Mouse (Mus musculus): Measurements from ENCODE around the gene Nxf1. TPM values are rescaled to one million over a fixed set of nuclear protein-coding genes. Genes with fewer than 3 reads are reported as not detected.

Gene Nxf1
- polyA plus RNA-seq, 1 experiment from 2014 or later: 152 TPM

GRCm38 (mm10) chr19:8742176-8742575 is 14.7 kb upstream of the Nxf1 start:
- H3K4me2 ChIP-seq (ENCODE audit: low read depth, low read length): peak overlapping the region; percentile 99
- peak overlapping the region; percentile 89 for H3K4me3 ChIP-seq (ENCODE audit: low read depth, low read length)
- H3K9ac ChIP-seq (ENCODE audit: low read depth, low read length): peak overlapping the region; percentile 90
- 19% methylated on average over 14 of the region's 14 CpGs for WGBS
- DNase-seq (ENCODE audit: low spot score): no peak
- H3K27me3 ChIP-seq (replicated peaks; ENCODE audit: control insufficient read depth, insufficient read depth, low read length): no peaks in the 10 kb centered on the region
- H3K36me3 ChIP-seq (ENCODE audit: control insufficient read depth, insufficient read depth, low read length): peaks cover 80% of the 10 kb centered on the region
- H3K4me1 ChIP-seq (ENCODE audit: control insufficient read depth, insufficient read depth, low read length): peaks cover 9% of the 10 kb centered on the region
- peak overlapping the region; percentile 93 for H3K27ac ChIP-seq (replicated peaks; ENCODE audit: low read depth, low read length)
- H3K9me3 ChIP-seq (ENCODE audit: control insufficient read depth, low read length): no peaks in the 10 kb centered on the region
- ATAC-seq (ENCODE audit: low read depth): no peak

DNA sequence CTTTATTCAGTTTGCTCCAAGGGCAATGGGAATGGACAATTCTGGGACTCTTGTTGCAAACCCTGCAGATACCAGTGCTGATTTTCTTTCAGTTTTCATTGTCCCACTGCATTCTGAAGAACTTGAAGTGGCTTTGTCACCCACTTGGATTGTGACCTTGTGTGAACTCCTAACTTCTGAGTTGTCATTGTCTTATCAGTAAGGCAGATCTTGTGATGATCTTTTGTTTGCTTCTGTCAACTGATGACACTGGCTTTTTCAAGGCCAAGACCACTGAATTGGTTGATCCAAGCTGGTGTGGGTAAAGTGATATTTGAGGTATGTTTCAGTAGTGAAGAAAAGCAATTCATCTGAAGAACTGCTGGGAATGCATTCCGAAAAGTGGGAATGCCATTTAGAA is 11.5 kb upstream of the Nxf1 start:
- ATAC-seq (ENCODE audit: low read depth): no peak
- Histone ChIP-seq H3K4me3 (ENCODE audit: low read depth, low read length) (no peak overlapping the region), H3K4me2 (ENCODE audit: low read depth, low read length) (no peak overlapping the region), H3K4me1 (ENCODE audit: control insufficient read depth, insufficient read depth, low read length) (peaks cover 9% of the 10 kb centered on the region), H3K27ac (replicated peaks; ENCODE audit: low read depth, low read length) (no peak overlapping the region), H3K9me3 (ENCODE audit: control insufficient read depth, low read length) (no peaks in the 10 kb centered on the region), H3K9ac (ENCODE audit: low read depth, low read length) (no peak overlapping the region), H3K27me3 (replicated peaks; ENCODE audit: control insufficient read depth, insufficient read depth, low read length) (no peaks in the 10 kb centered on the region), H3K36me3 (ENCODE audit: control insufficient read depth, insufficient read depth, low read length) (peaks cover 82% of the 10 kb centered on the region)
- DNase-seq (ENCODE audit: low spot score): no peak
- WGBS: 95% methylated on average over 1 of the region's 1 CpGs

DNA sequence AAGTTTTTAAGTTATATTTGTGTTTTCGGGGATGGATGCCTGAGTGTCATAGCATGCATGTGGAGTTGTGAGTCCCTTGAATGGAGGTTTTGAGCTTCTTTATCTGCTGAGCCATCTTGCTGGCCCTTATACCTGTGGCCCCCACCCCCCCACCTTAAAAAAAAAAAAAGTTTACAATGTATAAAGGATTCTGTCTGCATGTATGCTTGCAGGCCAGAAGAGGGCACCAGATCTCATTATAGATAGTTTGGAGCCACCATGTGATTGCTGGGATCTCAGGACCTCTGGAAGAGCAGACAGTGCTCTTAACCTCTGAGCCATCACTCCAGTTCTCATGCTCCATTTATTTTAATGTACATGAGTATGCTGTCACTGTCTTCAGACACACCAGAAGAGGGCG is 9.5 kb upstream of the Nxf1 start:
- Histone ChIP-seq H3K9me3 (ENCODE audit: control insufficient read depth, low read length) (no peaks in the 10 kb centered on the region), H3K4me1 (ENCODE audit: control insufficient read depth, insufficient read depth, low read length) (peaks cover 3% of the 10 kb centered on the region; the same call in 1 of the 2 replicates), H3K4me2 (ENCODE audit: low read depth, low read length) (no peak overlapping the region), H3K4me3 (ENCODE audit: low read depth, low read length) (no peak overlapping the region), H3K36me3 (ENCODE audit: control insufficient read depth, insufficient read depth, low read length) (peaks cover 96% of the 10 kb centered on the region), H3K27ac (replicated peaks; ENCODE audit: low read depth, low read length) (no peak overlapping the region), H3K9ac (ENCODE audit: low read depth, low read length) (no peak overlapping the region), H3K27me3 (replicated peaks; ENCODE audit: control insufficient read depth, insufficient read depth, low read length) (no peaks in the 10 kb centered on the region)
- ATAC-seq (ENCODE audit: low read depth) (no peak), DNase-seq (ENCODE audit: low spot score) (no peak)
- 77% methylated on average over 2 of the region's 2 CpGs for WGBS

GRCm38 (mm10) chr19:8755652-8756051 is 1.2 kb upstream of the Nxf1 start:
- Histone ChIP-seq H3K27me3 (replicated peaks; ENCODE audit: control insufficient read depth, insufficient read depth, low read length) (no peaks in the 10 kb centered on the region), H3K27ac (replicated peaks; ENCODE audit: low read depth, low read length) (no peak overlapping the region), H3K9me3 (ENCODE audit: control insufficient read depth, low read length) (no peaks in the 10 kb centered on the region), H3K4me2 (ENCODE audit: low read depth, low read length) (peak overlapping the region; percentile 83), H3K9ac (ENCODE audit: low read depth, low read length) (no peak overlapping the region), H3K4me3 (ENCODE audit: low read depth, low read length) (no peak overlapping the region), H3K4me1 (ENCODE audit: control insufficient read depth, insufficient read depth, low read length) (peaks cover 11% of the 10 kb centered on the region), H3K36me3 (ENCODE audit: control insufficient read depth, insufficient read depth, low read length) (peaks cover 51% of the 10 kb centered on the region)
- DNase-seq (ENCODE audit: low spot score) (no peak), ATAC-seq (ENCODE audit: low read depth) (no peak)
- 69% methylated on average over 3 of the region's 3 CpGs for WGBS

DNA sequence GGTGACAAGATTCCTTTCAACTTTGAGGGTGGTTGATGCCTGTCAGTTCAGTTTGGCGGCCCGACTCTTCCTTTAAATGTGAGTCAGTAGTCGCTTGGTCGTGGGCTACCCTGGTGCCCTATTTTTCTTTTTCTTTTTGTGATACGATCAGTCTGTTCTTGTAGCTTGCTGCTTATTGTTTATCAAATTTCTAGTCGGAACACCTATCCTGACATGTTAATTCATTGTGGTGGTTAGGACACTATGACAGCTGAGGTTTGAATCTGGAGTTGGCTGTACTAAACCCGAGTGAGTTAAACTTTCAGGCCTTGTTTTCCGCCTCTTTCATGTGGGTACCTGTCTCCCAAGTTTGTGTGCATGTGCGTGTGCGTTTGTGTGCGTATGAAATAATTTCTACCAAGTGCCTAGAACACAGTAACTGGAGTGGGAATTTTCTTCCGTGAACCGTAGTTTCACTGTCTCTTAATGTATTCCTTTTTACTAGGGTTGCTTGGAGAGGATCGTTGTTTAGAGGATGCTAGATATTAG is 662 bp downstream of the Nxf1 start:
- Histone ChIP-seq H3K27ac (replicated peaks; ENCODE audit: low read depth, low read length) (peak overlapping the region; percentile 89), H3K36me3 (ENCODE audit: control insufficient read depth, insufficient read depth, low read length) (peaks cover 38% of the 10 kb centered on the region), H3K27me3 (replicated peaks; ENCODE audit: control insufficient read depth, insufficient read depth, low read length) (no peaks in the 10 kb centered on the region), H3K9ac (ENCODE audit: low read depth, low read length) (peak overlapping the region; percentile 93), H3K4me3 (ENCODE audit: low read depth, low read length) (peak overlapping the region; percentile 93), H3K4me2 (ENCODE audit: low read depth, low read length) (peak overlapping the region; percentile 83), H3K4me1 (ENCODE audit: control insufficient read depth, insufficient read depth, low read length) (peaks cover 11% of the 10 kb centered on the region), H3K9me3 (ENCODE audit: control insufficient read depth, low read length) (no peaks in the 10 kb centered on the region)
- ATAC-seq (ENCODE audit: low read depth) (no peak), DNase-seq (ENCODE audit: low spot score) (no peak)
- 3% methylated on average over 14 of the region's 14 CpGs for WGBS

- WGBS: 86% methylated on average over 2 of the region's 2 CpGs
- no peak for ATAC-seq (ENCODE audit: low read depth)
- no peaks in the 10 kb centered on the region for H3K9me3 ChIP-seq (ENCODE audit: control insufficient read depth, low read length)
- no peak for DNase-seq (ENCODE audit: low spot score)
- peak overlapping the region; percentile 83; the same call in 1 of the 2 replicates for H3K4me2 ChIP-seq (ENCODE audit: low read depth, low read length)
- 0 out of 2 replicates have a peak overlapping the region, but pooled peaks have one; percentile 1 for H3K4me3 ChIP-seq (ENCODE audit: low read depth, low read length)
- H3K27me3 ChIP-seq (replicated peaks; ENCODE audit: control insufficient read depth, insufficient read depth, low read length): no peaks in the 10 kb centered on the region
- peaks cover 39% of the 10 kb centered on the region for H3K36me3 ChIP-seq (ENCODE audit: control insufficient read depth, insufficient read depth, low read length)
- H3K9ac ChIP-seq (ENCODE audit: low read depth, low read length): no peak overlapping the region
- H3K4me1 ChIP-seq (ENCODE audit: control insufficient read depth, insufficient read depth, low read length): peaks cover 11% of the 10 kb centered on the region
- no peak overlapping the region for H3K27ac ChIP-seq (replicated peaks; ENCODE audit: low read depth, low read length)
These were observed 2.0 kb downstream of the Nxf1 start for GRCm38 (mm10) chr19:8758899-8759298.

DNA sequence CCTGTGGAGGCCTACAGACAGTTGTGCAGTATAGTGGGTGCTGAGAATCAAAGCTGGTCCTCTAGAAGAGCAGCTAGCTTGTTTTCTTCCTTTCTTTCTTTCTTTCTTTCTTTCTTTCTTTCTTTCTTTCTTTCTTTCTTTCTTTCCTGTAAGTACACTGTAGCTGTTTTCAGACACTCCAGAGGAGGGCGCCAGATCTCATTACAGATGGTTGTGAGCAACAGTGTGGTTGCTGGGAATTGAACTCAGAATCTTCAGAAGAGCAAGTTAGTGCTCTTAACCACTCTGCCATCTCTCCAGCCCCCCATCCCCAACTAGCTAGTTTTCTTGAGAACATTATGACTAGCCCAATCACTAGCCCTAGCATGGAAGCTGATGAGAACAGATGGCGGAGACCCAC is 3.9 kb downstream of the Nxf1 start:
- no peak for ATAC-seq (ENCODE audit: low read depth)
- H3K9me3 ChIP-seq (ENCODE audit: control insufficient read depth, low read length): peaks cover 13% of the 10 kb centered on the region
- H3K4me3 ChIP-seq (ENCODE audit: low read depth, low read length): no peak overlapping the region
- WGBS: 87% methylated on average over 2 of the region's 2 CpGs
- H3K4me2 ChIP-seq (ENCODE audit: low read depth, low read length): no peak overlapping the region
- peaks cover 7% of the 10 kb centered on the region for H3K4me1 ChIP-seq (ENCODE audit: control insufficient read depth, insufficient read depth, low read length)
- H3K27ac ChIP-seq (replicated peaks; ENCODE audit: low read depth, low read length): no peak overlapping the region
- H3K36me3 ChIP-seq (ENCODE audit: control insufficient read depth, insufficient read depth, low read length): peaks cover 40% of the 10 kb centered on the region
- H3K27me3 ChIP-seq (replicated peaks; ENCODE audit: control insufficient read depth, insufficient read depth, low read length): no peaks in the 10 kb centered on the region
- no peak overlapping the region for H3K9ac ChIP-seq (ENCODE audit: low read depth, low read length)
- no peak for DNase-seq (ENCODE audit: low spot score)

- 94% methylated on average over 4 of the region's 4 CpGs for WGBS
- H3K27ac ChIP-seq (replicated peaks; ENCODE audit: low read depth, low read length): no peak overlapping the region
- ATAC-seq (ENCODE audit: low read depth) (no peak), DNase-seq (ENCODE audit: low spot score) (no peak)
- H3K4me1 ChIP-seq (ENCODE audit: control insufficient read depth, insufficient read depth, low read length): no peaks in the 10 kb centered on the region
- H3K9me3 ChIP-seq (ENCODE audit: control insufficient read depth, low read length): peaks cover 14% of the 10 kb centered on the region
- no peak overlapping the region for H3K9ac ChIP-seq (ENCODE audit: low read depth, low read length)
- H3K4me2 ChIP-seq (ENCODE audit: low read depth, low read length): no peak overlapping the region
- peaks cover 63% of the 10 kb centered on the region for H3K36me3 ChIP-seq (ENCODE audit: control insufficient read depth, insufficient read depth, low read length)
- H3K4me3 ChIP-seq (ENCODE audit: low read depth, low read length): no peak overlapping the region
- no peaks in the 10 kb centered on the region for H3K27me3 ChIP-seq (replicated peaks; ENCODE audit: control insufficient read depth, insufficient read depth, low read length)
These were observed 6.4 kb downstream of the Nxf1 start for GRCm38 (mm10) chr19:8763276-8763675.

DNA sequence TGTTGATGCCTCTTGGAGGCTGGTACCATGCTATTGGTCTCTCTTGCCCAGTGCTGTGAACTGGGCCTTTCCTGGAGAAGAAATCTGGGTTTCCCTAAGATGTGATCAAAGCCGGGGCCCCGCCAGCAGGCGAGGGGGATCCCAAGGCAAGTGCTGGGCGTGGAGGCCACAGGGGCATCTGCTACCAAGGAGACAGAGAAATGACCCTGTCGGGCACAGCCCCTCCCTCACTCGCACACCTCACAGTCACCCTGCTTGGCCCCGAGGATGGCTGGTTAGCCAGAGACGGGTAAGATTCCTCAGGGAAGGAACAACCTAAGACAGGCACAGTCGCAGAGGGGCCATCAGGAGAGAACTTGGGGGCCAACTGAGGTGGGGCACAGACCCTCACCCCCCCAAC is 8.7 kb downstream of the Nxf1 start:
- peaks cover 86% of the 10 kb centered on the region for H3K36me3 ChIP-seq (ENCODE audit: control insufficient read depth, insufficient read depth, low read length)
- DNase-seq (ENCODE audit: low spot score): no peak
- H3K27me3 ChIP-seq (replicated peaks; ENCODE audit: control insufficient read depth, insufficient read depth, low read length): no peaks in the 10 kb centered on the region
- peaks cover 14% of the 10 kb centered on the region for H3K9me3 ChIP-seq (ENCODE audit: control insufficient read depth, low read length)
- H3K4me3 ChIP-seq (ENCODE audit: low read depth, low read length): no peak overlapping the region
- peaks cover 3% of the 10 kb centered on the region; the same call in 1 of the 2 replicates for H3K4me1 ChIP-seq (ENCODE audit: control insufficient read depth, insufficient read depth, low read length)
- H3K27ac ChIP-seq (replicated peaks; ENCODE audit: low read depth, low read length): no peak overlapping the region
- 96% methylated on average over 9 of the region's 9 CpGs for WGBS
- no peak for ATAC-seq (ENCODE audit: low read depth)
- H3K4me2 ChIP-seq (ENCODE audit: low read depth, low read length): no peak overlapping the region
- no peak overlapping the region for H3K9ac ChIP-seq (ENCODE audit: low read depth, low read length)

Measured in embryonic facial prominence, embryonic 14.5 days (tissue).